Mouse (Mus musculus) C3H10T1/2 (cell line): ENCODE measurements around the gene Syna. TPM values are rescaled to one million over a fixed set of nuclear protein-coding genes. Genes with fewer than 3 reads are reported as not detected.

Experiments
- polyA plus RNA-seq, 2 experiments: library from polyadenylated mRNA; unstranded; fragments of >200 nt; fragmentation: generic; extraction: Trizol; gene quantifications; one replicate each; pipeline ENCODE4 v1.2.1; 2012; ENCODE audit warnings: missing spikeins in 2 of 2

Syna gene
- polyA plus RNA-seq, result under 1 TPM; 0.04 to 0.37 TPM

DNA sequence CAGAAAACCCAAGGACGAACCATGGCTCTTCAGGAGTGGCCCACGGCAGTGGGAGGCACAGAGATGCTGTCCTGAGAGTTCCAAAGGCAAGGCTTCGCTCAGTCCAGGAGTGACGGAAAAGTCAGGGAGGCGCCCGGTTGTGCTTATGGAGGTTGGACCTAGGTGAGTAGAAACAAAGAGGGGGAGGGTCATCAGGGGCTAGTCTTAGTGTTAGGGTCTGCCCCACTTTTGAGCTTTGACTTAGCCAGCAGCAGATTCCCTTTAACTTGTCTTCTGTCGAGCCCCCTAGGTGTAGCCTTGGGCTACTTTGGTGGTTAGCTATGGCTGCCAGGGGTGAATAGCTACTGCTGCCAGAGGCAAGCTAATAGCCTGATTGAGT lies at the start of gene Syna:
Gene Syna, minus strand, starts transcription at position 101 of the 379 bp plus-strand sequence.

DNA sequence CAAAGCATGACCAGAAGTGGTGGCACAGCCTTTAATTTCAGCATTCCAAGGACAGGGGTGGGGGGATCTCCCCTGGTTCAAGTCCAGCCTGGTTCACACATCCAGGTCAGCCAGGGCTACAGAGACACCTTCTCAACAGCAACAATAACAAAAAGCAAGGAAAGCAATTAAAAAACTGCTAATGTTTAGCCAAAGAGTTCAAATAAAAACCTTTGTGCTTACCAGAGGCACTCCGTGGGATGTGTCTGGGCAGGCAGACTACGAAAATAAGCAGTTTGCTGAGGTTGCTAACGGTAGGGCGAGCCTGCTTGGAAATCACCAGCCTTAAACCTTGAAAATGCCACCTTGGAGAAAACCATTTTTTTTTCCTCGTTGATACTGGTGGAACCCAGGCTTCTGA lies 21.2 kb upstream of the Syna start, which contains the start of gene Rfc2:
Gene Rfc2, plus strand, starts transcription at position 221 of the 400 bp plus-strand sequence.

DNA sequence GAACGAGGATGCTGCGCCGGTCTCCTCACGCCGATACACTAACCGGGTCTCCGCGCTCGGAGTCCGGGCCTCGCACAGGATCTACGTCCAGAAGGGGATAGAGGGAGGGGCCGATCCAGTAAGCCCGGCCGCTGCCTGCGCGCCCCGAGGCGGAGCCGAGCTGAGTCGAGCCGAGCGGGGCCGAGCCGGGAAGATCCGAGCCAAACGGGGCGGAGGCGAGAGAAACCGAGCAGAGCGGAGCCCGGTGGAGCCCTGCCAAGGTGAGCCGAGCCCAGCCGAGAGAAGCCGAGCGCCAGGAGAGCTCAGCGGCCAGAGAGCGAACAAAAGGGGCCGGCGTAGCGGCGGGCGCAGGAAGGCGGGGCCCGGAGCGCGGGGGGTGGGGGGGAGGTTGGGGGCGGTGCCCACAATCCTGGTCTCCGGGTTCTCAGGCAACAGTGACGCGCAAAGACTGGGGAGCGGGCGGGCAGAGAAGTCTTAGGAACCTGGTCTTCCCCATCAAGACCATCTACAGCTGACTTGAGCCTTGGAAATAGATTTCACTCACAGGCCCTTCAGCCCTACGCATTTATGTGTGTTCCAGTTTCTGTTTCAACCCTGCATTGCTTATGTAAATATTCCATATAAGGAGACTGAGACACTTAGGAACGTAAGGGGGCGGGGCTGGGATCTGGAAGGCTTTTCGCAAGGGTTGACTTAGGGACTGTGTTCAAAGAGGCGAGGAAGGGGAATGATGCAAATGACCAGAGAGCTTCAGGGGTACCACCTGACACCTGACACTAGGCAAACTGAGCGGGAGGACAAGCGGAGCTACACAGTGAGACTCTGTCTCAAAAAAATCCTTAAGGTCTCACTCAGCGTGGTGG lies 7.6 kb downstream of the Syna start, which contains the start of gene Clip2:
Gene Clip2, minus strand, starts transcription at position 325 of the 863 bp plus-strand sequence.

Other genes starting within 250 kb of the Syna start
- gene Gtf2i, start 245.4 kb downstream of the Syna start, polyA plus RNA-seq, result 100 to 1,000 TPM in 1 of 2 experiments, 10 to 100 TPM in 1; 22.8 to 128 TPM
- 10 to 100 TPM; 19.2 to 35.6 TPM for gene Gtf2ird1, start 103.5 kb downstream of the Syna start, polyA plus RNA-seq
- gene Clip2, start 7.7 kb downstream of the Syna start, polyA plus RNA-seq, result 10 to 100 TPM; 10.0 to 35.1 TPM
- 100 to 1,000 TPM in 1 of 2 experiments, 10 to 100 TPM in 1; 90.3 to 188 TPM for gene Rfc2, start 21.2 kb upstream of the Syna start, polyA plus RNA-seq
- gene Lat2, start 54.9 kb upstream of the Syna start, polyA plus RNA-seq, result 1 to 10 TPM in 1 of 2 experiments, under 1 TPM in 1; 0.26 to 1.0 TPM
- 100 to 1,000 TPM; 192 to 279 TPM for gene Eif4h, start 79.3 kb upstream of the Syna start, polyA plus RNA-seq
- 10 to 100 TPM in 1 of 2 experiments, 1 to 10 TPM in 1; 8.8 to 10.6 TPM for gene Limk1, start 128.4 kb upstream of the Syna start, polyA plus RNA-seq
- gene Eln, start 187.2 kb upstream of the Syna start, polyA plus RNA-seq, result 10 to 100 TPM in 1 of 2 experiments, under 1 TPM in 1; 0.04 to 12.8 TPM